Mouse (Mus musculus) lung, postnatal 0 days (tissue): ENCODE measurements around the gene Rras. TPM values are rescaled to one million over a fixed set of nuclear protein-coding genes. Genes with fewer than 3 reads are reported as not detected.

Source experiments
- ATAC-seq: fragments of 200-750 bp; cut with Nextera tagmentation; 2 replicates; pipeline ENCODE4 v1.8.0; 2017; ENCODE audit warnings: moderate library complexity
- DNase-seq: peaks from one replicate; pipeline ENCODE4 v3.0.0-alpha.2; 2016; ENCODE audit warnings: low spot score
- H3K27ac ChIP-seq: fragments of 300-500 bp; sonication (generic); 2 replicates; pipeline ENCODE4 v1.5.1; 2014; ENCODE audit warnings: antibody characterized with exemption, mild to moderate bottlenecking, low read length, mixed read lengths
- H3K27me3 ChIP-seq: fragments of 300-500 bp; sonication (generic); replicated peaks from 2 replicates; pipeline ENCODE4 v1.6.1; 2014; ENCODE audit warnings: low read length, mixed read lengths; ENCODE audit not compliant: insufficient read depth
- H3K36me3 ChIP-seq: fragments of 300-500 bp; sonication (generic); 2 replicates; pipeline ENCODE4 v1.6.1; 2014; ENCODE audit warnings: low read length, mixed read lengths; ENCODE audit not compliant: insufficient read depth
- H3K4me1 ChIP-seq: fragments of 300-500 bp; sonication (generic); 2 replicates; pipeline ENCODE4 v1.6.1; 2014; ENCODE audit warnings: antibody characterized with exemption, low read depth, low read length, mixed read lengths; ENCODE audit not compliant: insufficient read depth
- H3K4me2 ChIP-seq: fragments of 300-500 bp; sonication (generic); replicated peaks from 2 replicates; pipeline ENCODE4 v1.6.1; 2014; ENCODE audit warnings: low read depth, mild to moderate bottlenecking, low read length, moderate library complexity, mixed read lengths
- H3K4me3 ChIP-seq: fragments of 300-500 bp; sonication (generic); 2 replicates; pipeline ENCODE4 v1.5.1; 2014; ENCODE audit warnings: low read depth, low read length
- H3K9ac ChIP-seq: fragments of 300-500 bp; sonication (generic); replicated peaks from 2 replicates; pipeline ENCODE4 v1.6.1; 2014; ENCODE audit warnings: low read depth, mild to moderate bottlenecking
- H3K9me3 ChIP-seq: fragments of 300-500 bp; sonication (generic); 2 replicates; pipeline ENCODE4 v1.6.1; 2016; ENCODE audit warnings: low read length, mixed read lengths
- CTCF ChIP-seq: IDR thresholded peaks from 2 replicates; pipeline ENCODE4 v1.5.1; 2016; ENCODE audit warnings: antibody characterized with exemption, mild to moderate bottlenecking
- EP300 ChIP-seq: IDR thresholded peaks from 2 replicates; pipeline ENCODE4 v1.6.1; 2016; ENCODE audit warnings: antibody characterized with exemption, mild to moderate bottlenecking, control low read depth
- WGBS: fragments of 180-500 bp; shearing (Covaris S2); extraction: QIAGEN DNeasy Blood & Tissue Kit; methylation state at CpG from one replicate; pipeline ENCODE4 v1.1.7; 2014; 5-methylcytosine and 5-hydroxymethylcytosine counted together
- polyA plus RNA-seq: library from polyadenylated mRNA; unstranded; fragments of >200 nt; fragmentation: Nextera tagmentation; extraction: Ambion mirVana; gene quantifications from 2 replicates; pipeline ENCODE4 v1.2.1, GENCODE M21; 2015

Rras gene
- polyA plus RNA-seq, 1 experiment from 2014 or later = 160 TPM

- Histone ChIP-seq H3K27me3 (no peaks in the 10 kb centered on the region), H3K27ac (peak overlapping the region; percentile 93), H3K4me1 (peaks cover 7% of the 10 kb centered on the region; the same call in 1 of the 2 replicates), H3K4me2 (peak overlapping the region; percentile 90), H3K4me3 (peak overlapping the region; percentile 90), H3K9me3 (no peaks in the 10 kb centered on the region), H3K36me3 (peaks cover 17% of the 10 kb centered on the region), H3K9ac (peak overlapping the region; percentile 76)
- no peak for ATAC-seq
- TF ChIP-seq CTCF (no peak), EP300 (no peak)
- WGBS = 1% methylated on average over 29 of the region's 38 CpGs
- DNase-seq = peak; percentile 34
These were observed 34.6 kb downstream of the Rras start for GRCm38 (mm10) chr7:45052181-45052861.

- Histone ChIP-seq H3K4me3 (peak within 1 kb of the TSS; percentile 90), H3K9me3 (no peaks in the 10 kb centered on the region), H3K4me2 (peak within 1 kb of the TSS; percentile 90), H3K36me3 (peaks cover 14% of the 10 kb centered on the region), H3K9ac (peak within 1 kb of the TSS; percentile 76), H3K4me1 (peaks cover 7% of the 10 kb centered on the region; the same call in 1 of the 2 replicates), H3K27me3 (no peaks in the 10 kb centered on the region), H3K27ac (peak within 1 kb of the TSS; percentile 93)
- WGBS = no CpG with 5 or more reads among the region's 18 CpGs
- TF ChIP-seq CTCF = no peak
- TF ChIP-seq EP300 = no peak
- ATAC-seq (peak; percentile 11), DNase-seq (no peak)
These were observed 35.0 kb downstream of the Rras start, which contains the start of gene Prr12 for GRCm38 (mm10) chr7:45052862-45053116. Gene Prr12, minus strand, starts transcription at chr7:45052881.

- DNase-seq = peak; percentile 86
- no peaks in the 10 kb centered on the region for H3K9me3 ChIP-seq
These were observed 35.6 kb downstream of the Rras start for GRCm38 (mm10) chr7:45053117-45053930.

GRCm38 (mm10) chr7:45053931-45054510 lies 36.3 kb downstream of the Rras start:
- H3K4me1 ChIP-seq = peaks cover 7% of the 10 kb centered on the region; the same call in 1 of the 2 replicates
- H3K27me3 ChIP-seq = no peaks in the 10 kb centered on the region
- H3K4me2 ChIP-seq = peak overlapping the region; percentile 90
- peak; percentile 95 for ATAC-seq
- H3K36me3 ChIP-seq = peaks cover 15% of the 10 kb centered on the region
- peak overlapping the region; percentile 41 for H3K9ac ChIP-seq
- no peaks in the 10 kb centered on the region for H3K9me3 ChIP-seq
- H3K4me3 ChIP-seq = peak overlapping the region; percentile 90
- H3K27ac ChIP-seq = peak overlapping the region; percentile 93
- TF ChIP-seq EP300 = no peak
- TF ChIP-seq CTCF = no peak
- DNase-seq = peak; percentile 99
- under 1% methylated on average over 33 of the region's 33 CpGs for WGBS

More at GRCm38 (mm10) chr7:45053117-45053930, 35.6 kb downstream of the Rras start:
- Histone ChIP-seq H3K4me2 (peak overlapping the region; percentile 90), H3K9ac (peak overlapping the region; percentile 76), H3K4me3 (peak overlapping the region; percentile 90), H3K4me1 (peaks cover 7% of the 10 kb centered on the region; the same call in 1 of the 2 replicates), H3K27ac (peak overlapping the region; percentile 93), H3K27me3 (no peaks in the 10 kb centered on the region), H3K36me3 (peaks cover 17% of the 10 kb centered on the region)
- peak; percentile 9; the same call in 1 of the 2 replicates for TF ChIP-seq EP300
- TF ChIP-seq CTCF = no peak
- peak; percentile 54 for ATAC-seq
- under 1% methylated on average over 33 of the region's 59 CpGs for WGBS

- no peaks in the 10 kb centered on the region for H3K9me3 ChIP-seq
- H3K4me2 ChIP-seq = no peak overlapping the region
- H3K4me3 ChIP-seq = no peak overlapping the region
- no peak overlapping the region for H3K27ac ChIP-seq
- H3K4me1 ChIP-seq = peaks cover 7% of the 10 kb centered on the region; the same call in 1 of the 2 replicates
- H3K9ac ChIP-seq = no peak overlapping the region
- H3K27me3 ChIP-seq = no peaks in the 10 kb centered on the region
- 55% methylated on average over 14 of the region's 14 CpGs for WGBS
- 0 out of 2 replicates have a peak, but pooled peaks cover 4% of the 10 kb centered on the region for H3K36me3 ChIP-seq
- TF ChIP-seq EP300 = no peak
- TF ChIP-seq CTCF = no peak
- no peak for ATAC-seq
- no peak for DNase-seq
These were observed 38.7 kb downstream of the Rras start for GRCm38 (mm10) chr7:45056329-45056971.
